Mouse (Mus musculus) erythroblast, embryonic 14.5 days (primary cell): Measurements from ENCODE around the gene Pigm.

Experiments
- GATA1 ChIP-seq: IDR thresholded peaks from 2 replicates; pipeline ENCODE4 v1.6.1; 2012; ENCODE audit warnings: low read length, inconsistent platforms, mixed read lengths
- TAL1 ChIP-seq: IDR thresholded peaks from 3 replicates; pipeline ENCODE4 v1.6.1; 2012; ENCODE audit warnings: low read length, inconsistent platforms, mixed read lengths

GRCm38 (mm10) chr1:172358341-172358740, 18.0 kb upstream of the Pigm start:
- TF ChIP-seq TAL1 = no peak
- TF ChIP-seq GATA1 = no peak
